Mouse (Mus musculus) stomach, postnatal 0 days (tissue): Measurements from ENCODE around the gene Olfr462. TPM values are rescaled to one million over a fixed set of nuclear protein-coding genes. Genes with fewer than 3 reads are reported as not detected.
"Not testable (repeated sequence)": the region's sequence is repeated elsewhere in the genome, so short reads cannot be mapped to it uniquely, and the experiment has no call there.

ENCODE experiments used
- ATAC-seq: fragments of 200-750 bp; cut with Nextera tagmentation; 2 replicates; pipeline ENCODE4 v1.8.0; 2017; ENCODE audit not compliant: low FRiP score, low TSS enrichment
- DNase-seq: peaks from one replicate; pipeline ENCODE4 v3.0.0-alpha.2; 2016; ENCODE audit warnings: low spot score
- H3K27ac ChIP-seq: fragments of 300-500 bp; sonication (generic); replicated peaks from 2 replicates; pipeline ENCODE4 v1.5.1; 2014; ENCODE audit warnings: mild to moderate bottlenecking, control low read depth
- H3K27me3 ChIP-seq: fragments of 300-500 bp; sonication (generic); 2 replicates; pipeline ENCODE4 v1.6.1; 2014; ENCODE audit warnings: low read length; ENCODE audit not compliant: control insufficient read depth, insufficient read depth
- H3K36me3 ChIP-seq: fragments of 300-500 bp; sonication (generic); 2 replicates; pipeline ENCODE4 v1.6.1; 2014; ENCODE audit warnings: low read length, mixed read lengths; ENCODE audit not compliant: control insufficient read depth, insufficient read depth
- H3K4me1 ChIP-seq: fragments of 300-500 bp; sonication (generic); replicated peaks from 2 replicates; pipeline ENCODE4 v1.6.1; 2014; ENCODE audit warnings: antibody characterized with exemption; ENCODE audit not compliant: control insufficient read depth, insufficient read depth
- H3K4me2 ChIP-seq: fragments of 300-500 bp; sonication (generic); replicated peaks from 2 replicates; pipeline ENCODE4 v1.6.1; 2014; ENCODE audit warnings: low read depth, mild to moderate bottlenecking, control low read depth, moderate library complexity
- H3K4me3 ChIP-seq: fragments of 300-500 bp; sonication (generic); 2 replicates; pipeline ENCODE4 v1.5.1; 2014; ENCODE audit warnings: low read depth, low read length, control low read depth
- H3K9ac ChIP-seq: fragments of 300-500 bp; sonication (generic); 2 replicates; pipeline ENCODE4 v1.6.1; 2014; ENCODE audit warnings: mild to moderate bottlenecking, low read length, control low read depth, mixed read lengths
- H3K9me3 ChIP-seq: fragments of 300-500 bp; sonication (generic); 2 replicates; pipeline ENCODE4 v1.6.1; 2016; ENCODE audit warnings: low read length; ENCODE audit not compliant: control insufficient read depth
- CTCF ChIP-seq: IDR thresholded peaks from 2 replicates; pipeline ENCODE4 v1.5.1; 2016; ENCODE audit warnings: antibody characterized with exemption, low read depth, mild to moderate bottlenecking, moderate library complexity
- EP300 ChIP-seq: optimal IDR thresholded peaks from 2 replicates; pipeline ENCODE3; 2016; ENCODE audit warnings: antibody characterized with exemption
- WGBS: fragments of 180-500 bp; shearing (Covaris S2); extraction: QIAGEN DNeasy Blood & Tissue Kit; methylation state at CpG from one replicate; pipeline ENCODE4 v1.1.7; 2014; 5-methylcytosine and 5-hydroxymethylcytosine counted together
- polyA plus RNA-seq: library from polyadenylated mRNA; unstranded; fragments of >200 nt; fragmentation: Nextera tagmentation; extraction: Ambion mirVana; gene quantifications from 2 replicates; pipeline ENCODE4 v1.2.1, GENCODE M21; 2015

Gene Olfr462
- polyA plus RNA-seq, 1 experiment from 2014 or later: not detected

- H3K4me3 ChIP-seq: no peak overlapping the region
- no peaks in the 10 kb centered on the region for H3K27me3 ChIP-seq
- 68% methylated on average over 9 of the region's 9 CpGs for WGBS
- H3K9ac ChIP-seq: no peak overlapping the region
- no peaks in the 10 kb centered on the region for H3K36me3 ChIP-seq
- H3K27ac ChIP-seq: no peak overlapping the region
- no peak for TF ChIP-seq EP300
- TF ChIP-seq CTCF: no peak
- ATAC-seq (no peak), DNase-seq (no peak)
- no peak overlapping the region for H3K4me2 ChIP-seq
- H3K9me3 ChIP-seq: no peaks in the 10 kb centered on the region
- no peaks in the 10 kb centered on the region for H3K4me1 ChIP-seq
These were observed 12.2 kb downstream of the Olfr462 start for GRCm38 (mm10) chr11:87879826-87880225.

DNA sequence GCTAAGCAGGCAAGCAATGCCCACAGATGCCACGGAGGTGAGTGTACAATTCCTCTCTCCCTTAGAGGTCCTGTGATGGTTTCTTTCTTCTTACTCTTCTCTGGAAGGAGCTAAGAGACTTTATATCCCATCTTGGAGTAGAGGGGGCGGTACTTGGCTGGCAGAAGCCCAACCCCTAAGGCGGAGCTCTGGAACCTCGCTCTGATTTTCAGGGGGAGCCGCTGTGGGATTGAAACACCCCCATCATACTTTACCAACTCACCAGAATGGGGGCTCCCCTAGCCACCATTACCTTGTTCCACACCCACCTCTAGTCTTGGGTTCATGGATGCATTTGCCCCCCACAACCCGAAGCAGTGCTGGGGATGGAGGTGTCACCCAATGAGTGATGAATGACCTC, 16.6 kb downstream of the Olfr462 start, which contains the start of gene Epx:
TSS of gene Epx (minus strand) at position 101 of the 400 bp plus-strand sequence.
- 73% methylated on average over 6 of the region's 6 CpGs for WGBS
- Histone ChIP-seq H3K27me3 (no peaks in the 10 kb centered on the region), H3K4me3 (no peak within 1 kb of the TSS), H3K27ac (no peak within 1 kb of the TSS), H3K4me2 (no peak within 1 kb of the TSS), H3K36me3 (no peaks in the 10 kb centered on the region), H3K9ac (no peak within 1 kb of the TSS), H3K9me3 (no peaks in the 10 kb centered on the region), H3K4me1 (no peaks in the 10 kb centered on the region)
- TF ChIP-seq EP300: no peak
- TF ChIP-seq CTCF: no peak
- DNase-seq: no peak
- no peak for ATAC-seq

GRCm38 (mm10) chr11:87871766-87872165, 20.3 kb downstream of the Olfr462 start:
- Histone ChIP-seq H3K36me3 (no peaks in the 10 kb centered on the region), H3K9me3 (no peaks in the 10 kb centered on the region), H3K27me3 (no peaks in the 10 kb centered on the region), H3K27ac (no peak overlapping the region), H3K9ac (no peak overlapping the region), H3K4me3 (no peak overlapping the region), H3K4me1 (no peaks in the 10 kb centered on the region), H3K4me2 (no peak overlapping the region)
- WGBS: 24% methylated on average over 8 of the region's 8 CpGs
- no peak for DNase-seq
- no peak for TF ChIP-seq CTCF
- no peak for TF ChIP-seq EP300
- no peak for ATAC-seq

- DNase-seq: no peak
These were observed 22.0 kb downstream of the Olfr462 start for GRCm38 (mm10) chr11:87870096-87870495.

DNA sequence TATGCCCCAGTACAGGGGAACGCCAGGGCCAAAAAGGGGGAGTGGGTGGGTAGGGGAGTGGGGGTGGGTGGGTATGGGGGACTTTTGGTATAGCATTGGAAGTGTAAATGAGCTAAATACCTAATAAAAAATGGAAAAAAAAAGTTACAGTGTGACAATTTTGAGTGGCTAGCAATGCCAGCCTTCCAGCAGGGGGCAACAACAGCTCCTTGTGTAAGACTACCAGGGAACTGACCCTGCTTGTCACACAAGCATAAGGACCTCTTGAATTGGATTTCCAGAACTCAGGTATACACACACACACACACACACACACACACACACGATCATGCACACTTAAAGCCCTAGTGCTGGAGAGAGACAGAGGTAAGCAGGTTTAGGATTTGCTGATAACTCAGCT, 25.2 kb downstream of the Olfr462 start:
- not testable (repeated sequence) for H3K36me3 ChIP-seq, DNase-seq, H3K4me1 ChIP-seq, H3K4me3 ChIP-seq, H3K27me3 ChIP-seq, H3K27ac ChIP-seq, H3K4me2 ChIP-seq, H3K9ac ChIP-seq, ATAC-seq, H3K9me3 ChIP-seq
- 67% methylated on average over 1 of the region's 2 CpGs for WGBS
- peak; percentile 43 for TF ChIP-seq CTCF

More at GRCm38 (mm10) chr11:87870096-87870495, 22.0 kb downstream of the Olfr462 start:
- Histone ChIP-seq H3K27me3 (no peaks in the 10 kb centered on the region), H3K9ac (no peak overlapping the region), H3K4me1 (no peaks in the 10 kb centered on the region), H3K9me3 (no peaks in the 10 kb centered on the region), H3K4me3 (no peak overlapping the region), H3K36me3 (no peaks in the 10 kb centered on the region), H3K4me2 (no peak overlapping the region), H3K27ac (no peak overlapping the region)
- ATAC-seq: no peak
- 71% methylated on average over 2 of the region's 2 CpGs for WGBS
- TF ChIP-seq CTCF: no peak
- no peak for TF ChIP-seq EP300

- peaks cover 8% of the 10 kb centered on the region; the same call in 1 of the 2 replicates for H3K36me3 ChIP-seq
- ATAC-seq (no peak), DNase-seq (no peak)
- no peaks in the 10 kb centered on the region for H3K9me3 ChIP-seq
- WGBS: 91% methylated on average over 13 of the region's 13 CpGs
- H3K4me3 ChIP-seq: no peak overlapping the region
- no peak overlapping the region for H3K27ac ChIP-seq
- H3K27me3 ChIP-seq: no peaks in the 10 kb centered on the region
- H3K4me2 ChIP-seq: no peak overlapping the region
- no peaks in the 10 kb centered on the region for H3K4me1 ChIP-seq
- TF ChIP-seq CTCF: no peak
- TF ChIP-seq EP300: no peak
- H3K9ac ChIP-seq: no peak overlapping the region
These were observed 29.3 kb downstream of the Olfr462 start for GRCm38 (mm10) chr11:87862805-87863204.
